Mouse (Mus musculus) limb, embryonic 15.5 days (tissue): Measurements from ENCODE around the gene Neurl1a. TPM values are rescaled to one million over a fixed set of nuclear protein-coding genes. Genes with fewer than 3 reads are reported as not detected.
"Not testable (repeated sequence)": the region's sequence is repeated elsewhere in the genome, so short reads cannot be mapped to it uniquely, and the experiment has no call there.

Source experiments
- ATAC-seq: fragments of 200-750 bp; cut with Nextera tagmentation; 2 replicates; pipeline ENCODE4 v1.8.0; 2017; ENCODE audit warnings: low read depth, moderate TSS enrichment; ENCODE audit not compliant: insufficient number of reproducible peaks, low FRiP score, low TSS enrichment
- H3K27ac ChIP-seq: fragments of 300-500 bp; sonication (generic); 2 replicates; pipeline ENCODE4 v1.5.1; 2015; ENCODE audit warnings: moderate library complexity, mild to moderate bottlenecking, inconsistent platforms
- H3K27me3 ChIP-seq: fragments of 300-500 bp; sonication (generic); 2 replicates; pipeline ENCODE4 v1.6.1; 2015; ENCODE audit warnings: inconsistent platforms
- H3K36me3 ChIP-seq: fragments of 300-500 bp; sonication (generic); 2 replicates; pipeline ENCODE4 v1.6.1; 2015; ENCODE audit warnings: inconsistent platforms
- H3K4me1 ChIP-seq: fragments of 300-500 bp; sonication (generic); 2 replicates; pipeline ENCODE4 v1.6.1; 2015; ENCODE audit warnings: inconsistent platforms
- H3K4me2 ChIP-seq: fragments of 300-500 bp; sonication (generic); 2 replicates; pipeline ENCODE4 v1.6.1; 2015; ENCODE audit warnings: mild to moderate bottlenecking, inconsistent platforms
- H3K4me3 ChIP-seq: fragments of 300-500 bp; sonication (generic); 2 replicates; pipeline ENCODE4 v1.5.1; 2015; ENCODE audit warnings: mild to moderate bottlenecking, inconsistent platforms
- H3K9ac ChIP-seq: fragments of 300-500 bp; sonication (generic); 2 replicates; pipeline ENCODE4 v1.6.1; 2015; ENCODE audit warnings: inconsistent platforms
- H3K9me3 ChIP-seq: fragments of 300-500 bp; sonication (generic); 2 replicates; pipeline ENCODE4 v1.6.1; 2016; ENCODE audit warnings: inconsistent platforms
- WGBS: fragments of 180-500 bp; shearing (Covaris S2); methylation state at CpG from one replicate; pipeline ENCODE4 v1.1.7; 2015; 5-methylcytosine and 5-hydroxymethylcytosine counted together
- polyA plus RNA-seq: library from polyadenylated mRNA; unstranded; fragments of >200 nt; fragmentation: Nextera tagmentation; extraction: Ambion mirVana; gene quantifications from 2 replicates; pipeline ENCODE4 v1.2.1, GENCODE M21; 2015

The Neurl1a gene
- 6.2 and 8.2 TPM in 2 replicates for polyA plus RNA-seq

DNA sequence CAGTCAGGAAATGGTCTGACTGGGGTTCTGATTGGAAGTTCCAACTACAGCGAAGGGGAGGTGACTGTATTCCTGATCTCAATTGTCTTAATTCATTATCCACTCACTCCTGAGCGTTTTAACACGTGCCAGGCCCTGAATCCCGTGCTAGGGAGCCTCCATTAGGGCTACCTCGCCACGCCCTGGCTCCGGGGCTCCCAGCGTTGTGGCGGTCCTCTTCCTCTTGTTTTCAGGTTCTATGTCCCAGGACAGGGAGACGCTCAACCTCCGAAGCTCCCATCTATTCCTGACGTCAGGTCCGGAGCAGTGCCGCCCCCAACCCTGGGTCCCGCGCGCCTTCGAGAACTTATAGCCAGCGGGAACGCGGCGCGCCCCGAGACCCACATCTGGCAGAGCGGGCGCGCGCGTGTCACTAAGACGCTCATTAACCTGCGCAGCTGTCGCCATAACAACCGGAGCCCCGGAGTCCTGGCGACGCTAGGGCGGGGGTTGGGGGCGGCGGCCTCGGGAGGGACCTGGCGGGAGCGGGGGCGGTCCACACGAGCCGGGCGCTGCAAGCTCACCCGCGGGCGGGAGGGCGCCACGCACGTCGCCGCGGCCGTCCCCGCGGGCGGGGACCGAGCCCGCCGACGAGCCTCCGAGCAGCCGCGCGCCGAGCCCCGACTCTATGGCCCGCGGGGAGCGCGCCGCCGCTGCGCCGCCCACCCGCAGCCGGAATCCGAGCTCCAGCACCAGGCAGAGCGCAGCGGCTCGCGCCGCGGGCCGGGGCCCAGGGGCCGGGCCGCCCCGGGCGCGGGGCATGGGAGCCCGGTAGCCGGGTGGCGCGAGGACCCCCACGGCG lies at the start of gene Neurl1a:
Neurl1a (plus strand) TSS at position 390 of the 841 bp plus-strand sequence.
- peak within 1 kb of the TSS; percentile 69 for H3K4me3 ChIP-seq
- H3K27ac ChIP-seq, result no peak within 1 kb of the TSS
- peak; percentile 74 for ATAC-seq
- peaks cover 14% of the 10 kb centered on the region for H3K4me1 ChIP-seq
- under 1% methylated on average over 82 of the region's 98 CpGs for WGBS
- no peaks in the 10 kb centered on the region for H3K36me3 ChIP-seq
- H3K4me2 ChIP-seq, result peak within 1 kb of the TSS; percentile 99
- H3K9me3 ChIP-seq, result no peaks in the 10 kb centered on the region
- H3K9ac ChIP-seq, result peak within 1 kb of the TSS; percentile 63
- H3K27me3 ChIP-seq, result peaks cover 28% of the 10 kb centered on the region

DNA sequence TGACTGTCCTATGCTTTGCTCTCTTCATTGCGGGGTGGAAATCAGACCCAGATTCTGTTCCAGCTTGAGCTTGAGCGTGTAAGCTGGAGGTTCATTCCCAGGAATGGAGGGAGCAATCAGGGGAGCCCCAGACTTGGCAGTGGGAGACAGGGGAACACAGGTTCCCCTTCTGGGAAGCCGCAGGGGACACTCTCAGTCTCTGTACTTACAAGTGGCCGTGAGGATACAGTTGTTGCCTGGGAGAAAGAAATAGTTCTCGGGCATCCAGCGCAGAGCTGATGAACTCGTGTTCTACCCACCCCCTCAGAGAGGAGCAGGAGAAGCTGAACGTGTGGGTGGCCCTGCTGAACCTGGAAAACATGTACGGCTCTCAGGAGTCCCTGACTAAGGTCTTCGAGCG lies 49.8 kb upstream of the Neurl1a start:
- no peaks in the 10 kb centered on the region for H3K9me3 ChIP-seq
- H3K27me3 ChIP-seq, result no peaks in the 10 kb centered on the region
- 89% methylated on average over 11 of the region's 11 CpGs for WGBS
- no peak for ATAC-seq
- no peak overlapping the region for H3K27ac ChIP-seq
- H3K4me1 ChIP-seq, result no peaks in the 10 kb centered on the region
- no peak overlapping the region for H3K9ac ChIP-seq
- H3K4me2 ChIP-seq, result no peak overlapping the region
- H3K4me3 ChIP-seq, result no peak overlapping the region
- H3K36me3 ChIP-seq, result peaks cover 95% of the 10 kb centered on the region

DNA sequence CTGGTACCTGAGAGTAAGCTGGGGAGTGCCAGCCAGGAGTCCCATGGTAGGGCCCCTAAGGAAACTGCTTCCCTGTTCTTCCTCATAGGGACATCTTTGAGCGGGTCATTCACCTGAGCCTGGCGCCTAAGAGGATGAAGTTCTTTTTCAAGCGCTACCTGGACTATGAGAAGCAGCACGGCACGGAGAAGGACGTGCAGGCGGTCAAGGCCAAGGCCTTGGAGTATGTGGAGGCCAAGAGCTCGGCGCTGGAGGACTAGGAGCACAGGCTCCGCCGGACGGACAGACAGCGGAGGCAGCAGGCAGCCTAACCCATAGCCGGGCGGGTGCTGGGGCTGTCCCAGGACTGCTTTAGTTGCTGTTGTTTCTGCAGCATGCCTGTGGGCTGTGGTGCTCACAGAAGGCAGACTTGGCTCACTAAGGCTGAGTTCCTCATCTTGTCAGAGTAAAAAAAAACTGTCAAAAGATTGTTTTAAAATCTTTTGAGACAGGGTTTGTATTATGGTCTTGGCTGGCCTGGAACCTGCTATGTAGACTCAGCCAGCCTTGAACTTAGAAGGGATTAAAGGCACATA lies 48.0 kb upstream of the Neurl1a start:
- peaks cover 92% of the 10 kb centered on the region for H3K36me3 ChIP-seq
- ATAC-seq, result no peak
- H3K27me3 ChIP-seq, result no peaks in the 10 kb centered on the region
- no peak overlapping the region for H3K4me3 ChIP-seq
- peaks cover 1% of the 10 kb centered on the region; the same call in 1 of the 2 replicates for H3K4me1 ChIP-seq
- WGBS, result 92% methylated on average over 15 of the region's 15 CpGs
- H3K27ac ChIP-seq, result no peak overlapping the region
- no peak overlapping the region for H3K4me2 ChIP-seq
- no peaks in the 10 kb centered on the region for H3K9me3 ChIP-seq
- H3K9ac ChIP-seq, result no peak overlapping the region

DNA sequence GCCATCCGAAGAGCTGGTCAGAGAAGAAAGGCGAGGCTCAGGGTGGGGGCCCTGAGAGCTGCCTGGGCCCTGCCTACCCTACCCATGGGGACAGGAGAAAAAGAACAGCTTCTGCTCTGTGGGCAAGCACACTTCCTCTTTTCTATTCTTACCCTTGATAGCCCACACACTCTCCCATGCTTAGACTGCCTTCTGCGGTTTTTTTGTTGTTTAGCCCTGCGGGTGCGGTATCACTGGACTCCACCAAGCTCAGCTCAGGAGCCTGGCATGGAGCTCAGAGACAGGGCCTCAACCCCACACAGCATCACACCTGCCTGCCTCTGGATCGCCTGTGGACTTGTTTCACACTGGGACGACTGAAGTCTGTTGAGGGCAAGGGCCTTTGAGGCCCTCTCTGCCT lies 45.5 kb upstream of the Neurl1a start:
- Histone ChIP-seq H3K4me1 (peaks cover 22% of the 10 kb centered on the region), H3K4me2 (no peak overlapping the region), H3K27me3 (no peaks in the 10 kb centered on the region), H3K9me3 (no peaks in the 10 kb centered on the region), H3K9ac (no peak overlapping the region), H3K36me3 (peaks cover 70% of the 10 kb centered on the region), H3K4me3 (no peak overlapping the region), H3K27ac (no peak overlapping the region)
- no peak for ATAC-seq
- WGBS, result 87% methylated on average over 7 of the region's 7 CpGs

GRCm38 (mm10) chr19:47135568-47135967 lies 43.1 kb upstream of the Neurl1a start:
- no peaks in the 10 kb centered on the region for H3K27me3 ChIP-seq
- no peak for ATAC-seq
- peaks cover 35% of the 10 kb centered on the region for H3K4me1 ChIP-seq
- H3K4me2 ChIP-seq, result no peak overlapping the region
- H3K9ac ChIP-seq, result no peak overlapping the region
- H3K4me3 ChIP-seq, result no peak overlapping the region
- peaks cover 46% of the 10 kb centered on the region for H3K36me3 ChIP-seq
- H3K9me3 ChIP-seq, result no peaks in the 10 kb centered on the region
- 89% methylated on average over 17 of the region's 17 CpGs for WGBS
- no peak overlapping the region for H3K27ac ChIP-seq

DNA sequence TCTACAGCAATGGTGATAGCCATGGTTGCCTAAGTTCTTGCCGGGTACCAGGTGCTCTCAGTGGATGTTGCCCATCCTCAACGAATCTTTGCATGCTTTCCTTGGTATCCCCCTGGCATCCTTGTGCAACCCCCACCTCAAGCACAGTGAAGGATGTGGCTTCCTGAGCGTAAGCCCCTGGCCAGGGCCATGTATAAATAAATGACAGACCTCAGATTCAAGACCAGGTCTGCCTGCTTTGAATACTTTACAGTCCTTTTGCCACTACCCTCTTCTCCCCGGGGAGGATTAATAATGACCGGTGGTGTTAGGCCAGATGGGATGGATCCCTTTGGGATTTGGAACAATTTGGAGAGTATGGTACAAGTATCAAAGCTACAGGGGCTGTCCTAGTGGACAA lies 42.5 kb upstream of the Neurl1a start:
- Histone ChIP-seq H3K4me3 (no peak overlapping the region), H3K4me1 (peaks cover 35% of the 10 kb centered on the region)
- 84% methylated on average over 5 of the region's 5 CpGs for WGBS

DNA sequence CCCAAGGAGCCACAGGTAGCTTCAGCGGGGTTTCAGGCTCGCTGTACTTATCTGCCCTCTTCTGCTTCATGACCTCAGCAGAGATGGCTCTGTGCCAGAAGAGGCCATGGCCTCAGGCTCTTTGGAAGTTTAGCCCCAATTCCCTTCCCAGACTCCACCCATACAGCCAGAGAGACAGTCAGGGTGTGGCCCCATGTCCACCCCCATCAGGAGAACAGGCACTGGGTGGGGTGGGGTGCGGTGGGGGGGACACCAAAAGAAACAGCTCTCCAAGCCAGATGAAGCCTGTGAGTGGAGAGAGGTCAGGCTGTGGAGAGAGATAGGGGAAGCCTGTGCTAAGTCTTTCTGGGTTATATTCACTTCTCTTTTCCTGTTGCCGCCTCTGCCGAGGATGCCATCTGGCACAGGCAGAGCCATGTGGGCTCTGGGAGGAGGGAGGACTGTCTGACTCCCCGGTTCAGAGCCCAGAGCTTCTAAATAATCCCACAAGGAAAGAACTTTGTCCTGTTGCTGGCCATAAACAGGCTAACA lies 41.5 kb upstream of the Neurl1a start:
- H3K36me3 ChIP-seq, result peaks cover 30% of the 10 kb centered on the region
- peak overlapping the region; percentile 45 for H3K4me3 ChIP-seq
- ATAC-seq, result no peak; the same call in 1 of the 2 replicates
- peak overlapping the region; percentile 87 for H3K27ac ChIP-seq
- H3K27me3 ChIP-seq, result no peaks in the 10 kb centered on the region
- H3K9ac ChIP-seq, result peak overlapping the region; percentile 43
- WGBS, result 13% methylated on average over 6 of the region's 6 CpGs
- no peaks in the 10 kb centered on the region for H3K9me3 ChIP-seq
- peaks cover 35% of the 10 kb centered on the region for H3K4me1 ChIP-seq
- peak overlapping the region; percentile 70 for H3K4me2 ChIP-seq

More for the DNA sequence above, 42.5 kb upstream of the Neurl1a start:
- Histone ChIP-seq H3K36me3 (peaks cover 40% of the 10 kb centered on the region), H3K27me3 (no peaks in the 10 kb centered on the region), H3K4me2 (peak overlapping the region; percentile 70; the same call in 1 of the 2 replicates), H3K27ac (no peak overlapping the region), H3K9me3 (no peaks in the 10 kb centered on the region), H3K9ac (no peak overlapping the region)
- ATAC-seq, result no peak

DNA sequence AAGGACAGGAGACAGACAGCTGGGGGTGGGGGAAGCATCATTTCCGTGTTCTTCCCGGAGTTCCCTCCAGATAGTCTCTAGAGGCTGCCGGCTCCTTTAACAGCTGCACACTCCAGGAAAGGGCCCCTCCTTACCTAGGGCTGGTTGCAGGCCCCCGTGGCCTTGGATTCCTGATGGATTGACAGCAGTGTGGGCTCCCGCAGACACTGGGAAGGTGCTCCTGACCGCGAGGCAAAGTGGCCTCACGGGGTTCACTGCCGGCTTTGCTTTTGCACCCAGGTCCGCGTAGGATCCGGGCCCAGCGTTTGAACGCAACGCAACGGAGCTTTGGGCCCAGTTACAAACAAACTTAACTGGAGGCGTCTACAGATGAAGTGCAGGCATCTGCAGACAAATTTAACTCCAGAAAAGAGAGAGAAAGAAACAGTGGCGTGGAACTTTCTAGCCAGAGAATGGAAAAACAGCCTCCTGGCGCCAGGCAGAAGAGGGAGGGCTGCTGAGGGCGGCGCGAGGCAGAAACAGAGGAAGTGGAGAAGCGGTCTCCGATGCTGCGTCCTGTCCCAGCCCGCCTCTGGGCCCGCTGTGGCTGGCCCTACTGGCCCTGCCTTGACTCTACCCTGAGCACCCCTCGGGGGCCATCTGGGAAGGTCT lies 40.7 kb upstream of the Neurl1a start, which contains the start of gene Calhm2:
Calhm2 (minus strand) TSS at position 524 of the 651 bp plus-strand sequence.
- Histone ChIP-seq H3K9ac (peak within 1 kb of the TSS; percentile 43), H3K36me3 (peaks cover 23% of the 10 kb centered on the region), H3K4me3 (peak within 1 kb of the TSS; percentile 45), H3K4me2 (peak within 1 kb of the TSS; percentile 70), H3K9me3 (no peaks in the 10 kb centered on the region), H3K27me3 (no peaks in the 10 kb centered on the region), H3K4me1 (peaks cover 35% of the 10 kb centered on the region), H3K27ac (peak within 1 kb of the TSS; percentile 87)
- 5% methylated on average over 28 of the region's 28 CpGs for WGBS
- peak; percentile 61 for ATAC-seq

DNA sequence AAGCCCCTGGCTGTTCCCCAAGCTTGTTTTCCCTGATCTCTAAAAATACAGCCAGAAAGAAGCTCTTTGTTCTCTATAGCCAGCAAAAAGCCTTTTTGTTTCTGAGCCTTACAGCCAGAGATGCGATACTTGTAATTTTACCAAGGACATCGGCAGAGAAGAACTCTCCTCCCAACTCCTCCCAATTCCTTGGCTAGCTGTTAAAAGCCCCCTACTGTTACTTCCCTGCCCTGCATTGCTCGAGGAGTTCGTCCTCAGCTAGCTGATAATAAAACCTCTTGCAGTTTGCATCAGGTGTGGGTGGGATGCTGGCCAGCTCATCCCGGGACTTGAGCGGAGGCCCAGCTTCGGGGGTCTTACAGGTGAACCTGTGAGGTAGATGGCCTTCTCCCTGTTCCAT lies 39.0 kb upstream of the Neurl1a start:
- H3K4me1 ChIP-seq, result peaks cover 35% of the 10 kb centered on the region
- not testable (repeated sequence) for ATAC-seq, H3K9ac ChIP-seq, H3K27me3 ChIP-seq, H3K4me2 ChIP-seq, H3K9me3 ChIP-seq, H3K27ac ChIP-seq, H3K4me3 ChIP-seq
- WGBS, result 17% methylated on average over 7 of the region's 7 CpGs
- H3K36me3 ChIP-seq, result peaks cover 11% of the 10 kb centered on the region

DNA sequence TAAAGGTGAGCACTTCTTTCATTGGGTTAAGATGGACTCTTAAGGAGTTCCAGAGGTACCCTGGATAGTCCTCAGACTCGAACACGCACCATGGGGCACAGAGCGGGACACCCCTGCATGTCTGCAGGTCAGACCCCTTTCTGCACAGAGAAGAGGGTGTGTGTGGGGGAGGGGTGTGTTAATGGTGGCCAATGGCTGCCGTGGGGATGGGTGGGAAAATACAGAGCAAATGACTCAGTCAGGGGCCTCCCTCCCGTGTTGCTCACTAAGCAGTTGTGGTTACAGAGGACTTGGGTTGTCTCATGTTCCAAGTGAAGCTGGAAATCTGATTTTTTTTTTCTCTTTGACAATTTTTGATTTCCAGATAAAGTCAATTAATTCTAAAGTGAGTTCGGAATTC lies 36.2 kb upstream of the Neurl1a start:
- H3K4me2 ChIP-seq, result no peak overlapping the region
- H3K27ac ChIP-seq, result no peak overlapping the region
- no peak for ATAC-seq
- H3K27me3 ChIP-seq, result no peaks in the 10 kb centered on the region
- no peak overlapping the region for H3K9ac ChIP-seq
- H3K9me3 ChIP-seq, result no peaks in the 10 kb centered on the region
- no peaks in the 10 kb centered on the region for H3K36me3 ChIP-seq
- WGBS, result 75% methylated on average over 6 of the region's 6 CpGs
- peaks cover 18% of the 10 kb centered on the region for H3K4me1 ChIP-seq
- no peak overlapping the region for H3K4me3 ChIP-seq

GRCm38 (mm10) chr19:47144154-47144553 lies 34.5 kb upstream of the Neurl1a start, which contains the start of gene Calhm1:
TSS of gene Calhm1 (minus strand) at chr19:47144254.
- no peak for ATAC-seq
- Histone ChIP-seq H3K9me3 (no peaks in the 10 kb centered on the region), H3K4me2 (no peak within 1 kb of the TSS), H3K4me1 (peaks cover 3% of the 10 kb centered on the region; the same call in 1 of the 2 replicates), H3K27me3 (no peaks in the 10 kb centered on the region), H3K36me3 (no peaks in the 10 kb centered on the region), H3K9ac (no peak within 1 kb of the TSS), H3K4me3 (no peak within 1 kb of the TSS), H3K27ac (no peak within 1 kb of the TSS)
- 92% methylated on average over 6 of the region's 6 CpGs for WGBS
